Mouse (Mus musculus) hindbrain, embryonic 15.5 days (tissue): Measurements from ENCODE around the gene Plcb3. TPM values are rescaled to one million over a fixed set of nuclear protein-coding genes. Genes with fewer than 3 reads are reported as not detected.

Experiments
- ATAC-seq: fragments of 200-750 bp; cut with Nextera tagmentation; 2 replicates; pipeline ENCODE4 v1.8.0; 2017; ENCODE audit warnings: low read depth, moderate number of reproducible peaks, moderate TSS enrichment; ENCODE audit not compliant: low FRiP score
- H3K27ac ChIP-seq: fragments of 300-500 bp; sonication (generic); replicated peaks from 2 replicates; pipeline ENCODE4 v1.5.1; 2015; ENCODE audit warnings: mild to moderate bottlenecking, inconsistent platforms
- H3K27me3 ChIP-seq: fragments of 300-500 bp; sonication (generic); 2 replicates; pipeline ENCODE4 v1.6.1; 2015; ENCODE audit warnings: control low read depth, inconsistent platforms
- H3K36me3 ChIP-seq: fragments of 300-500 bp; sonication (generic); 2 replicates; pipeline ENCODE4 v1.6.1; 2015; ENCODE audit warnings: control low read depth, inconsistent platforms
- H3K4me1 ChIP-seq: fragments of 300-500 bp; sonication (generic); replicated peaks from 2 replicates; pipeline ENCODE4 v1.6.1; 2015; ENCODE audit warnings: control low read depth, inconsistent platforms
- H3K4me2 ChIP-seq: fragments of 300-500 bp; sonication (generic); 2 replicates; pipeline ENCODE4 v1.6.1; 2015; ENCODE audit warnings: moderate library complexity, mild to moderate bottlenecking, inconsistent platforms
- H3K4me3 ChIP-seq: fragments of 300-500 bp; sonication (generic); 2 replicates; pipeline ENCODE4 v1.5.1; 2015; ENCODE audit warnings: mild to moderate bottlenecking, inconsistent platforms
- H3K9ac ChIP-seq: fragments of 300-500 bp; sonication (generic); 2 replicates; pipeline ENCODE4 v1.6.1; 2015; ENCODE audit warnings: inconsistent platforms
- H3K9me3 ChIP-seq: fragments of 300-500 bp; sonication (generic); 2 replicates; pipeline ENCODE4 v1.6.1; 2016; ENCODE audit warnings: control low read depth, inconsistent platforms
- WGBS: fragments of 180-500 bp; shearing (Covaris S2); methylation state at CpG from one replicate; pipeline ENCODE4 v1.1.7; 2015; 5-methylcytosine and 5-hydroxymethylcytosine counted together
- polyA plus RNA-seq: library from polyadenylated mRNA; unstranded; fragments of >200 nt; fragmentation: Nextera tagmentation; extraction: Ambion mirVana; gene quantifications from 2 replicates; pipeline ENCODE4 v1.2.1, GENCODE M21; 2015

Gene Plcb3
- polyA plus RNA-seq = 13.6 and 14.0 TPM in 2 replicates

DNA sequence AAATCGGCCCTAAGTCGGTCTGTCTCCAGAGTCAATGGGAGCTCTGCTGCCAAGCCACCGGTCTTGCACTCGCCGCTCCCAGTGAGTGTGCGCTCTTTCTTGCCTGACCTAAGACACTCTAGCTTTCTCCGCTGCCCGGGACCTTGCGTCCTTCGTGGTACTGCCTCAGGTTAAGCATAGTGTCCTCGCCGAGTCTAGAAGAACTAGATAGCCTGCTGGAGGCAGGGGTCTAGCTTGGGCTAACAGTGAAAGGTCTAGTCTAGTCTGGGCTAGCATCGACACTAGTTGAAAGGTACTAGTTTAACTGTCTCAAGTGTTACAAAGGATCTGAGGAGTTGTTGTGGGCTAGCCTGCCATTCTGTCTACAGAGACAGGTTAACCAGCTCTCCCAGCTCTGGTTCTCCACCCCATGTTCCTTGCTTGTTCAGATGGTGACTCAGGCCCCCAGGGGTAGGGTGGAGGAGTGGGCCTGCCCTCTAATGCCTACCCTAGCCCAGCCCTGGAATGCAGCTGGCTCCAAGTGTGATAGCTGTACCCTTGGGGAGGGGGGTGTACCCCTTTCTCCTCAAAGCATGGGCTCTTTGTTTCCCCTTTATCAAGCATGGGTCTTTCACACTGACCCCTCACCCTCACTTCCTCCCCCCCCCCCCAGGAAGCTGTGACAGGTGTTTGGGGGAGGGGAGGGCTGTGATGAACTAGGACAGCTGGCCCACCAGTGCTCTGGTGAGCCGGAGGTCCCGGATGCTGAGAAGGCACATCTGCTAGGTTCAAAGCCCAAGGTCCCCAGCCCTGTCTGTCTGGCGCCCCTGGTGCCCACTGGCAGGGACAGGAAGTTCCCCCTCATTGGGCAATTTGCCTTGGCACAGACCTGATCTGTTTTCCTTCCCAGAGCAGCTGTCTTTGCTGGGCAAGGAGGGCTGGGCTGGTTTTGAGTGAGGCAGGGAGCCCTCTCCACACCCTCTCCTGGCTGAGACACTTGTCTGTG is at the start of gene Plcb3:
Gene Plcb3 (minus strand): TSS at position 934 of the 985 bp plus-strand sequence.
- Histone ChIP-seq H3K36me3 (no peaks in the 10 kb centered on the region), H3K4me1 (peaks cover 45% of the 10 kb centered on the region), H3K27me3 (peaks cover 3% of the 10 kb centered on the region; the same call in 1 of the 2 replicates), H3K4me3 (peak within 1 kb of the TSS; percentile 69), H3K9ac (peak within 1 kb of the TSS; percentile 58), H3K4me2 (peak within 1 kb of the TSS; percentile 87), H3K9me3 (no peaks in the 10 kb centered on the region), H3K27ac (peak within 1 kb of the TSS; percentile 91)
- no peak for ATAC-seq
- 0% methylated on average over 16 of the region's 16 CpGs for WGBS

- WGBS = 51% methylated on average over 3 of the region's 3 CpGs
- H3K27me3 ChIP-seq = no peaks in the 10 kb centered on the region
- no peaks in the 10 kb centered on the region for H3K4me1 ChIP-seq
- H3K27ac ChIP-seq = 0 out of 2 replicates have a peak overlapping the region, but pooled peaks have one; percentile 11
- no peaks in the 10 kb centered on the region for H3K9me3 ChIP-seq
- ATAC-seq = peak; percentile 19; the same call in 1 of the 2 replicates
- H3K36me3 ChIP-seq = peaks cover 60% of the 10 kb centered on the region
- no peak overlapping the region for H3K9ac ChIP-seq
- H3K4me2 ChIP-seq = no peak overlapping the region
- H3K4me3 ChIP-seq = no peak overlapping the region
Measured at GRCm38 (mm10) chr19:7020224-7020641, 44.0 kb upstream of the Plcb3 start.

DNA sequence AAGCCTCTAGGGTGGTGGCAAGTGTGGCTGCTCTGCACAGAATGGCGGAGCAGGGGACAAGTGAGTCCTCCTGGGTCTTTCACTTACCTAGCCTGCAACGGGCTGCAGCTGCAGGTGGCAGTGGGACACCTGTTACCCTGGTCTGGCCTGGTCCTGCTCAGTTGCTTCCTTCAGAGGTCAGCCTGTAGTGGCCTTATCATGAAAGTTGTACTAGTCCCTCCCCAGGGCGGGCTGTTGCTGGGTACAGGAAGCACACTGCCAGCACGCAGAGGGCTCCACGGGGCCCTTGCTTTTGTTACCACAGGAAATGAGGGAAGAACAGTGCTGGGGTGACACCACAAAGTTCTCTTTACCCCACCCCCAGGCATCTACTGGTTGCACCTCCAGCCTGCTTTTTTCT is 42.9 kb upstream of the Plcb3 start, which contains the start of gene Fermt3:
Gene Fermt3 (minus strand): TSS at position 279 of the 400 bp plus-strand sequence.
- no peak within 1 kb of the TSS for H3K27ac ChIP-seq
- ATAC-seq = no peak
- H3K9ac ChIP-seq = no peak within 1 kb of the TSS

DNA sequence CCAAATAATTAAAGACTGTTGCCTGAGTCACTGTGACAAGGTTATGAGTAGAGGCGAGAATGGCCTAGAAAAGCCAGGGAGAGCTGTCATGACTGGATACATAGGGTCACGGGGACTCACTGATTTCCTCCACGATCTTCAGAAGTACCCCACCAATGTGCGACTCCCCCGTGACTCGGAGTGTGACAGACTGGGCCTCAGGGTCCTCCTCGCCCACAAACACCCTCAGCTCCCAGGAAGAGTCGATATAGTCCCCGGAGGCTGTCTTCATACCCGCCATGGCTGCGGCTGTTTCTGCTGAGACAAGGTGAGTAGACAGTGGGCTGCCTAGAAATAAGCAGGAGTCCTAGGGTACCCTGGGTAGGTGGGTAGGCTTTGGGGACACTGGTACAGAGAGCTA is 42.3 kb upstream of the Plcb3 start:
- H3K27me3 ChIP-seq = no peaks in the 10 kb centered on the region
- H3K4me3 ChIP-seq = no peak overlapping the region
- no peak overlapping the region for H3K4me2 ChIP-seq
- no peaks in the 10 kb centered on the region for H3K4me1 ChIP-seq
- H3K9me3 ChIP-seq = no peaks in the 10 kb centered on the region
- peaks cover 45% of the 10 kb centered on the region for H3K36me3 ChIP-seq
- 86% methylated on average over 11 of the region's 11 CpGs for WGBS
- H3K27ac ChIP-seq = no peak overlapping the region
- H3K9ac ChIP-seq = no peak overlapping the region
- no peak for ATAC-seq

More for the DNA sequence above, 42.9 kb upstream of the Plcb3 start, which contains the start of gene Fermt3:
- no peak within 1 kb of the TSS for H3K4me2 ChIP-seq
- H3K27me3 ChIP-seq = no peaks in the 10 kb centered on the region
- no peak within 1 kb of the TSS for H3K4me3 ChIP-seq
- 88% methylated on average over 5 of the region's 5 CpGs for WGBS
- H3K9me3 ChIP-seq = no peaks in the 10 kb centered on the region
- peaks cover 49% of the 10 kb centered on the region for H3K36me3 ChIP-seq
- no peaks in the 10 kb centered on the region for H3K4me1 ChIP-seq

DNA sequence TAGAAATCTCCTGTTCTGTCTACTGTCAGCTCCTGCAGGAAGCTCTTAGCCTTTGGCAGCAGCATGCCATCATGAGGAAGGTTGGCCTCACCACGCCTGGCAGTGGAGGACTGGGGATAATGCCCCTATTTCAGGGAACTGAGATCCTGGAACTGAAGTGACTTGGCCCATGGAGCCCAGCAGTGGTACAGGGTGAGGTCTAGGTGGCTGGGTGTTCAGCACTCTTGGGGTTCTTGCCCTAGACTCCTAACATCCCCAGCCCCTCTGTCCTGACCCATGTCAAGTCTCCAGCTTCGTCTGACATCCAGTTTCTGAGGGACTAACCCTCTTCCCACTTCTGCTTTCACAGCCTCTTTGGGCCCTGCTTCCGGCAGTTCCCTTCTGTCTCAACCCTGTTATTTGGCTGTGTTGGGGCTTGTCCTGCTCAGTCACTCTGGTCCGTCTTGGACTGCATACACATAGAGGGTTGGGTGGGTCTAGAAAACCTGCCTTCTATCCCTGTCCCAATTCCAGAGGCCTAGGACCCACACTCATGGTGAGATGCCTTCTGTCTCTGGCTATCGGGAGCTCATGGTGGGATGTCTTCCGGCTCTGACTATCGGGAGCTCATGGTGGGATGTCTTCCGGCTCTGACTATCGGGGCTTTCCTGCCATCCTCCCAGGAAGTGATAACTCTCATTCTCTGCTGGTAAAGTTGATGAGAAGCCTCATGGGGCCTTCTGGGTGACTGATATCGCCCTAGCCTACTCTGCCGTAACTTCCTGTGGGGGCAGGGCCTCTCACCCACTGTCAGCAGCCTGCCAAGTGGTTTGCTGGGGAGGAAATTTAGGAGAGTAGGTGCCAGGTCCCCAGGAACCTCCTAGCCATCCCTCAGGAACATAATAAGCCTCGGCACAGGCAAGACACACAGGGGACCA is 41.5 kb upstream of the Plcb3 start:
- Histone ChIP-seq H3K4me3 (no peak overlapping the region), H3K27ac (no peak overlapping the region), H3K9ac (no peak overlapping the region), H3K36me3 (peaks cover 39% of the 10 kb centered on the region), H3K27me3 (no peaks in the 10 kb centered on the region), H3K4me2 (no peak overlapping the region), H3K9me3 (no peaks in the 10 kb centered on the region), H3K4me1 (no peaks in the 10 kb centered on the region)
- ATAC-seq = no peak
- WGBS = 88% methylated on average over 12 of the region's 12 CpGs

DNA sequence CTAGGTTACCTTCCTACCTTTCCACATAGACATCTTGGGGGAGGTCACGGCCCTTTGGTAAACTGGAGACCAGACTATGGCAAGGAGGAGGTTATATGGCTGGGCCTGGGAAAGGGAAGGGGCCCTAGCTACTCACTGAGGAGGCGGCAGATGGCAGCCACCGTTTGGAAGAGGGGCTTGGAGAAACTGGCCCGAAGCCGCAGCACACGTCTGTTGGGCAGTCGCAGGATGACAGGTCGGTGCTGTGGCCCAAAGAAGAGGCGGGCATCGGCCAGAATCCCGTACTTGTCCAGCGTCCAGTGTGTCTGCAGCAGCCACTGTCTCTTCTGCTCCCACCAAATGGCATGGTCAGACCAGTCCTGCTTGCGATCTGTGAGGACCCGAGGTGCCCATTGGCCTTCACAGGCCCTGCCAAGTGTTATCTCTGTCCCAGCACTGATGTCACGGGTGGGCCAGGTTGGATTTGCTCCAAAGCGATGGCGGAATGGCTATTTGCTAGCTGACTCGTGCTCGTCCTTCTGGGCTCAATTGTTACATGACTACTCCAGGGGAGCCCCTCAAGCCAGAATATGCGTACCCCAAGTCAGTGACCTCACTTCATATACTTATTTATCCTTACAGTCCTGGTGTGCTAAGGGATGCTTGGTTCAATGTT is 38.3 kb upstream of the Plcb3 start:
- no peak overlapping the region for H3K27ac ChIP-seq
- H3K4me3 ChIP-seq = no peak overlapping the region
- H3K4me2 ChIP-seq = no peak overlapping the region
- peaks cover 8% of the 10 kb centered on the region for H3K36me3 ChIP-seq
- whole genome bisulfite sequencing = 90% methylated on average over 18 of the region's 20 CpGs
- H3K27me3 ChIP-seq = no peaks in the 10 kb centered on the region
- H3K9ac ChIP-seq = no peak overlapping the region
- no peak for ATAC-seq
- H3K9me3 ChIP-seq = no peaks in the 10 kb centered on the region
- H3K4me1 ChIP-seq = no peaks in the 10 kb centered on the region

DNA sequence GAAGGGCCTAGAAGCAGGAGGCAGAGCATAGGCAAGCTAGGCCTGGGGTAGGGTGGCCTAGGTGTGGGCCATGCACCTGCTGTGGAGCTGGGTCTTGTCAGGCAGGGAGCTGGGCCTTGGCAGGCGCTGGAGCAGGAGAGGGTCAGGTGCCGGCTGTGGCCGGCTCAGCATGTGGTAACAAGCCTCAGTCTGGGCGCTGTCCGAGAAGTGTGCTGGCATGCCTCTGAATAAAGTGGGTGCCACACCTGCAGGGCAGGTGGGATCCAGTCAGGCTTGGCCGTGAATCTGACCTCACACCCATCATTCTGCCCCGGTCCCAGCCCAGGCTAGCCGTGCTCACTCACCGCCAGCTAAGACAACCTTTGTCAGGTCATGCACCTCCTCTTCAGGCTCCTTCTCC is 37.7 kb upstream of the Plcb3 start:
- no peak overlapping the region for H3K4me3 ChIP-seq
- WGBS = 87% methylated on average over 9 of the region's 9 CpGs
- H3K4me1 ChIP-seq = no peaks in the 10 kb centered on the region
- H3K4me2 ChIP-seq = no peak overlapping the region
- H3K9ac ChIP-seq = no peak overlapping the region
- H3K27ac ChIP-seq = no peak overlapping the region
- no peaks in the 10 kb centered on the region for H3K9me3 ChIP-seq
- H3K27me3 ChIP-seq = no peaks in the 10 kb centered on the region
- no peak for ATAC-seq
- peaks cover 1% of the 10 kb centered on the region; the same call in 1 of the 2 replicates for H3K36me3 ChIP-seq

GRCm38 (mm10) chr19:7012426-7012825 is 36.2 kb upstream of the Plcb3 start:
- no peak overlapping the region for H3K4me3 ChIP-seq
- H3K9me3 ChIP-seq = no peaks in the 10 kb centered on the region
- no peak overlapping the region for H3K4me2 ChIP-seq
- no peaks in the 10 kb centered on the region for H3K27me3 ChIP-seq
- H3K4me1 ChIP-seq = no peaks in the 10 kb centered on the region
- ATAC-seq = no peak
- 82% methylated on average over 4 of the region's 4 CpGs for WGBS
- no peak overlapping the region for H3K9ac ChIP-seq
- no peaks in the 10 kb centered on the region for H3K36me3 ChIP-seq
- no peak overlapping the region for H3K27ac ChIP-seq

DNA sequence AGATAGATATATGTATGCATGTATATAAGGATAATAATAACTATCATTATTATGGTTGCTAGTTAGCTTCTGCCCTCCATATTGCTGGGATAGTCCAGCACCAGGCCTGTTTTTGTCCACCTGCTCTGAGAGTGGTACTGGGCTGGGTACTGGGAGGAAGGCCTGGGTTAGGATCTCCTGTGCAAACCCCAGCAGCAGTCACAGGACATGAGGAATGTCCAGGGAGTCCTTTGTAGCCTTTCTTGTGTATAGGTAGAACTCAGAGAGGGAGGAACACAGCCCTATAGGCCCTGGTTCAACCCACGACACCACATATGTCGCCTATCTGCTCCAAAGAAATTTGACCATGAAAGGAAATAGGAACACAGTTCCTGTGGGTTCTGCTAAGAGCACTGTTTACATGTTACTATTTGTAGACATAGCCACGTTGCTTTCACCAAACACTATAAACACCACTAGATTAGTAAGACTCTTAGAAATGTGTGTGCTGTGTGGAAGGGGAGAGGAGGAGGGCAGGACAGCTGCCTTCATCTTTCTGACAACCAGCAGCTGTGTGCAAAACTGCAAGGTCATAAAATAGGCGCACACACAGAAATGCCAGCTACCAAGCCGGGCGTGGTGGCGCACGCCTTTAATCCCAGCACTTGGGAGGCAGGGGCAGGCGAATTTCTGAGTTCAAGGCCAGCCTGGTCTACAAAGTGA is 30.8 kb upstream of the Plcb3 start:
- 86% methylated on average over 9 of the region's 9 CpGs for WGBS
- Histone ChIP-seq H3K36me3 (no peaks in the 10 kb centered on the region), H3K4me1 (no peaks in the 10 kb centered on the region), H3K27ac (no peak overlapping the region), H3K4me3 (no peak overlapping the region), H3K27me3 (no peaks in the 10 kb centered on the region), H3K4me2 (no peak overlapping the region), H3K9ac (no peak overlapping the region), H3K9me3 (no peaks in the 10 kb centered on the region)
- no peak for ATAC-seq

- 93% methylated on average over 19 of the region's 19 CpGs for WGBS
- no peak for ATAC-seq
- peaks cover 18% of the 10 kb centered on the region for H3K36me3 ChIP-seq
- peaks cover 31% of the 10 kb centered on the region for H3K4me1 ChIP-seq
- H3K4me2 ChIP-seq = no peak overlapping the region
- no peak overlapping the region for H3K9ac ChIP-seq
- no peaks in the 10 kb centered on the region for H3K9me3 ChIP-seq
- H3K4me3 ChIP-seq = no peak overlapping the region
- H3K27me3 ChIP-seq = no peaks in the 10 kb centered on the region
- no peak overlapping the region for H3K27ac ChIP-seq
Measured at GRCm38 (mm10) chr19:6999360-7000063, 23.2 kb upstream of the Plcb3 start.
